Mouse (Mus musculus) liver, adult 10 weeks (tissue): ENCODE data around the gene Romo1. TPM values are rescaled to one million over a fixed set of nuclear protein-coding genes. Genes with fewer than 3 reads are reported as not detected.

ENCODE experiments used
- polyA plus RNA-seq: library from polyadenylated mRNA; stranded (reverse); fragments of 350-450 nt; fragmentation: Illumina TruSeq; extraction: RNeasy Lipid Tissue Mini Kit (QIAGEN cat#74804); gene quantifications from one replicate; pipeline ENCODE4 v1.2.3, GENCODE M21; 2014; ENCODE audit warnings: low read depth, low replicate concordance

Gene Romo1
- polyA plus RNA-seq, result 9.2 TPM

GRCm38 (mm10) chr2:156143953-156144724 is at the start of gene Romo1, which contains the start of gene Nfs1:
TSS of gene Romo1 (plus strand) at chr2:156144039.
TSS of gene Nfs1 (minus strand) at chr2:156144186.

GRCm38 (mm10) chr2:156111358-156112079 is 32.3 kb upstream of the Romo1 start, which contains the start of the genes Cpne1 and Rbm12:
TSS of gene Cpne1 (minus strand) at chr2:156111965.
TSS of gene Rbm12 (minus strand) at chr2:156111978.

GRCm38 (mm10) chr2:156126992-156127391 is 16.8 kb upstream of the Romo1 start, which contains the start of gene Gm28036:
TSS of gene Gm28036 (minus strand) at chr2:156127092.

GRCm38 (mm10) chr2:156180094-156180821 is 36.4 kb downstream of the Romo1 start, which contains the start of gene Rbm39:
TSS of gene Rbm39 (minus strand) at chr2:156180238.

Other genes starting within 250 kb of the Romo1 start
- 33.9 TPM for gene Uqcc1, start 213.7 kb upstream of the Romo1 start, polyA plus RNA-seq
- gene Gm15557, start 203.3 kb upstream of the Romo1 start, polyA plus RNA-seq, result not detected
- gene Gdf5, start 198.7 kb upstream of the Romo1 start, polyA plus RNA-seq, result not detected
- 0.66 TPM for gene Cep250, start 187.6 kb upstream of the Romo1 start, polyA plus RNA-seq
- 2.9 TPM for gene 6430550D23Rik, start 136.1 kb upstream of the Romo1 start, polyA plus RNA-seq
- 15.9 TPM for gene Ergic3, start 136.0 kb upstream of the Romo1 start, polyA plus RNA-seq
- gene Fer1l4, start 91.1 kb upstream of the Romo1 start, polyA plus RNA-seq, result not detected
- gene Spag4, start 78.9 kb upstream of the Romo1 start, polyA plus RNA-seq, result 0.29 TPM
- gene Cpne1, start 32.1 kb upstream of the Romo1 start, polyA plus RNA-seq, result 21.6 TPM
- 4.4 TPM for gene Rbm12, start 32.1 kb upstream of the Romo1 start, polyA plus RNA-seq
- 3.5 TPM for gene Gm28036, start 16.9 kb upstream of the Romo1 start, polyA plus RNA-seq
- gene Nfs1, start 147 bp downstream of the Romo1 start, polyA plus RNA-seq, result 92.7 TPM
- gene Rbm39, start 36.2 kb downstream of the Romo1 start, polyA plus RNA-seq, result 230 TPM
- gene Phf20, start 52.4 kb downstream of the Romo1 start, polyA plus RNA-seq, result 4.8 TPM
- gene Cnbd2, start 168.3 kb downstream of the Romo1 start, polyA plus RNA-seq, result 0.58 TPM
- not detected for gene Scand1, start 168.7 kb downstream of the Romo1 start, polyA plus RNA-seq